Mouse (Mus musculus) CH12.LX (cell line): ENCODE measurements around the gene Fam186b.

Experiments
- ETS1 ChIP-seq: conservative IDR thresholded peaks from 2 replicates; pipeline ENCODE4 v1.6.1; 2012; ENCODE audit warnings: low read depth, mild to moderate bottlenecking, inconsistent platforms, low read length, improper control_type of control experiment, moderate library complexity
- MEF2A ChIP-seq: IDR thresholded peaks from 2 replicates; pipeline ENCODE4 v1.6.1; 2014; ENCODE audit warnings: low read depth, mild to moderate bottlenecking, inconsistent platforms, low read length, improper control_type of control experiment, borderline replicate concordance
- POLR2A ChIP-seq: IDR thresholded peaks from 2 replicates; pipeline ENCODE4 v1.6.1; 2011; ENCODE audit warnings: low read depth, mild to moderate bottlenecking, improper control_type of control experiment, low read length
- POLR2AphosphoS2 ChIP-seq: IDR thresholded peaks from 2 replicates; pipeline ENCODE4 v1.6.1; 2011; ENCODE audit warnings: low read depth, low read length, improper control_type of control experiment
- USF1 ChIP-seq: IDR thresholded peaks from 2 replicates; pipeline ENCODE4 v1.6.1; 2014; ENCODE audit warnings: low read depth, mild to moderate bottlenecking, inconsistent platforms, low read length, improper control_type of control experiment
- USF2 ChIP-seq: conservative IDR thresholded peaks from 2 replicates; pipeline ENCODE4 v1.6.1; 2011; ENCODE audit warnings: low read depth, low read length, improper control_type of control experiment
- ZC3H11A ChIP-seq: IDR thresholded peaks from 2 replicates; pipeline ENCODE4 v1.6.1; 2012; ENCODE audit warnings: low read depth, mild to moderate bottlenecking, inconsistent platforms, low read length, improper control_type of control experiment

DNA sequence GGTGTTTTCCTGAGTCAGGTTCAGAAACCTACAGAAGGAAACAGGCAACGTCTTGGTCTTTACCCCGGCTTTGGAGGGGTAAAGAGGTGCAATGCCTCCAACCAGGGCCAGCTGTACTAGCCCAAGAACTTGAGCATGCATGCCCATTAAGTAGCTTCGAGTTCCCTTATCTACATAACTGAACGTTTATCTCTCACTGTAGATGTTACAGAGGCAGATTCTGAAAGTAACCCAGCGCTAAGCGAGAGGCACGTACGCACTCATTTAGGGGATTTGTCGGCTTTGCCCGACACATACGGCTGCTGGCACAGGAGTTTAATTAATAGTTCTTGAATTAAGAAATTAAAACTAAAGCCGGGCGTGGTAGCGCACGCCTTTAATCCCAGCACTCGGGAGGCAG is 1.4 kb downstream of the Fam186b start:
- no peak for TF ChIP-seq POLR2AphosphoS2
- no peak for TF ChIP-seq POLR2A
- no peak for TF ChIP-seq ZC3H11A
- no peak for TF ChIP-seq USF2
- no peak for TF ChIP-seq MEF2A
- TF ChIP-seq ETS1 = no peak
- TF ChIP-seq USF1 = no peak
